Mouse (Mus musculus) small intestine, adult 10 weeks (tissue): ENCODE data around the gene Mfsd1. TPM values are rescaled to one million over a fixed set of nuclear protein-coding genes. Genes with fewer than 3 reads are reported as not detected.

ENCODE experiments used
- polyA plus RNA-seq: library from polyadenylated mRNA; stranded (reverse); fragments of 350-450 nt; fragmentation: Illumina TruSeq; extraction: RNeasy Lipid Tissue Mini Kit (QIAGEN cat#74804); gene quantifications from one replicate; pipeline ENCODE4 v1.2.3, GENCODE M21; 2014; ENCODE audit warnings: low replicate concordance

The Mfsd1 gene
- 75.5 TPM for polyA plus RNA-seq

DNA sequence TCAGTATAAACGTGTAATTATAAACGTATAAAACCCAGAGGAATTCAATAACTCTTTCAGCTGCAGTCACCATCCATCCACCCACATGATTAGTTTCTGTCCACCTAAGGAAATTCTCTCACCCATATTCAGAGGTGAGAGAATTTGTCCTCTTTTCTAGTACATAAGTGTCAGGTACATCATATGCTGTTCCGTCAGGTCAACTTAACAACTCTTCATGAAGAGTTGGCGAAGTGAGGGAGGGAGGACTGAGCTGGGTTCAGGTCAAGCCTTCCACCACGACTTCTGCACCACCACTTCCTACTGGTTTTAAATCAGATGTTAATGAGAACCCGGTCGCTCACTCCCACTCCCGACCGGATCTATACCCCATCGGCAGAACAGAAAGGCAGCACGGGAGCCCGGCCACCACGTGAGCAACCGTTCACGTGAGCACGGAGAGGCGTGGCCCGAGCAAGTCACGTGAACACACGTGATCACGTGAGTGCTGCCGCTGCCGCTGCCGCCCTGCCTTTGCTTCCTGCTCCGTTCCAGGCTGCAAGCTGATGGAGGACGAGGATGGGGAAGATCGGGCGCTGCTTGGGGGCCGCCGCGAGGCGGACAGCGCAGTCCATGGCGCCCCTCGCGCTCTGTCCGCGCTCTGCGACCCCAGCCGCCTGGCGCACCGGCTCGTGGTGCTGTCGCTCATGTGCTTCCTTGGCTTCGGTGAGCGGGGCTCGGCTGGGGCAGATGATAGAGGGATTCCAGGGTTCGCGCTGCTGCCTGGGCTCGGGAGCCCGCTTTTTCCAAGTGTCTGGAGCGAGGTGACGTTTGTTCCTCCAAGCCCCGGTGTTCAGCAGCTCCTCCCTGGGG, at the start of gene Mfsd1:
TSS of gene Mfsd1 (plus strand) at position 469 of the 852 bp plus-strand sequence.

Other genes with a start within 250 kb of the Mfsd1 start
- not detected for gene Mlf1, start 208.6 kb upstream of the Mfsd1 start, polyA plus RNA-seq
- gene Gm17402, start 207.6 kb upstream of the Mfsd1 start, polyA plus RNA-seq = not detected
- gene Gfm1, start 152.6 kb upstream of the Mfsd1 start, polyA plus RNA-seq = 62.7 TPM
- gene Lxn, start 118.8 kb upstream of the Mfsd1 start, polyA plus RNA-seq = 26.0 TPM
- 1.1 TPM for gene Rarres1, start 67.2 kb upstream of the Mfsd1 start, polyA plus RNA-seq